In genomic region chr6:47454131-47454574, GRCm38 (mm10) we compare ENCODE assay signal across 1 mouse cellular context.
TF ChIP-seq lines count a peak whose summit lies in the region.

No protein-coding gene starts in this region.

TF ChIP-seq in CH12.LX, 34 proteins besides CTCF, POLR2A, EP300 and RAD21 (continued from another document):
- 0 out of 2 replicates have a peak, but pooled peaks have one; percentile 38 for TF ChIP-seq NRF1 (IDR thresholded peaks at IDR 0.05; ENCODE audit: low read depth, low read length)
TF ChIP-seq in CH12.LX: peak in this region for 2.
